Mouse (Mus musculus) A20 (cell line): Measurements from ENCODE around the gene Spg7.
A peak's percentile ranks its signal among the peaks of the same experiment; 100 is the strongest.

Experiments
- DNase-seq: peaks from one replicate; pipeline ENCODE4 v3.0.0-alpha.2; 2011; ENCODE audit warnings: low read depth, low spot score

Spg7 gene

DNA sequence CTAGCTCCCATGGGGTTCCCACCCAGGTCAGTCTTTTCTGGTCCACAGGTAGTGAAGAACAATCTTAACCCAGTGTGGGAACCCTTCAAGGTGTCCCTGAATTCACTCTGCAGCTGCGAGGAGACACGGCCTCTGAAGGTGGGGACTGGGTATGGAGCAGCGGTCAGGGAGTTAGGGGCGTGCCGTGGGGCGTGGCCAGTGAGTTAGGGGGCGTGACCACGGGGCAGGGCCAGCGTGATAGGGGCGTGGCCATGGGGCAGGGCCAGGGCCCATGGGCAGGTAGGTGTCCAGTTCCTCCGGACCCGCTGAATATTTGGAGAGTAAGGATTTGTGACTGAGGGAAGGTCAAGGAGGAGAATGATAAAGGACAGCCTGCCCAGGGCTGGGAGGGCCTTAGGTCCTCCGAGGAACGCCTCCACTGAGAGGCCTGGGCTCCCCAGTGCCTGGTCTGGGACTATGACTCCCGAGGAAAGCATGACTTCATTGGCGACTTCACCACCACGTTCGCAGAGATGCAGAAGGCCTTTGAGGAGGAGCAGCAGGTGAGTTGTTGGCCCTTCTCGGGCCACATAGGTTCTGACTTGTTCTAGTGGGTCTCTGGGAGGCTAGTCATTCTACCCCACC, 63.6 kb downstream of the Spg7 start:
- DNase-seq, result peak; percentile 24

DNA sequence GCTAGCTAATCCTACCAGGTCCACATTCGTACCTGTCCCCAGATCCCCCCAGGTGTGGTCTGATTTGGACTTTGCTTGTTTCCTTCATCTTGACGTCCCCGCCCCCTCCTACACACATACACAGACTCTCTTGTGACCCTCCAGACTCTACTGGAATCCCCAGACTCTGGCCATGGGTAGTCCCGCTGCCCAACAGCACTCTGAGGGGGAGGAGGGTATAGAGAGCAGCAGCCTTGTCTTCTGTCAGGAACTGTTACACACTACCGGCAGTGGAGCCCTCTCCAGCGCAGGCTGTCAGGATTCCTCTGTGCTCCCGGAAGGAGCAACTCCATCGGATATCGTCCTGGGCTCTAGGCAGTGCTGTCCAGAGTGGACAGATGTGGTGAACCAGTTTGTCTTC, 68.3 kb downstream of the Spg7 start:
- no peak for DNase-seq

DNA sequence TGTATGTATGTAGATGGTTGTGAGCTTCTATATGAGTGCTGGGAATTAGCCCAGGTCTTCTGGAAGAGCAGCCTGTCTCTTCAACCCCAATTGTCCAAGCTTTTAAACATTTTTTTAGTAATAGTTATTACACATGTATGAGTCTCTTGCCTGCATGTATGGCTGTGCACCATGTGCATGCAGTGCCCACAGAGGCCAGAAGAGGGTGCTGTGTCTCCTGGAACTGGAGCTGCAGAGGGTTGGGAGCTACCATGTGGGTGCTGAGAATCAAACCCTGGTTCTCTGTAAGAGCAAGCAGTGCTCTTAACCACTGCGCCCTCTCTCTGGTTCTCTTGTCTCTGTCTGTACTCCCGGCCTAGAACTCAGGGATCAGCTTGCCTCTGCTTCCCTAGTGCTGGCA, 70.2 kb downstream of the Spg7 start:
- DNase-seq, result no peak

DNA sequence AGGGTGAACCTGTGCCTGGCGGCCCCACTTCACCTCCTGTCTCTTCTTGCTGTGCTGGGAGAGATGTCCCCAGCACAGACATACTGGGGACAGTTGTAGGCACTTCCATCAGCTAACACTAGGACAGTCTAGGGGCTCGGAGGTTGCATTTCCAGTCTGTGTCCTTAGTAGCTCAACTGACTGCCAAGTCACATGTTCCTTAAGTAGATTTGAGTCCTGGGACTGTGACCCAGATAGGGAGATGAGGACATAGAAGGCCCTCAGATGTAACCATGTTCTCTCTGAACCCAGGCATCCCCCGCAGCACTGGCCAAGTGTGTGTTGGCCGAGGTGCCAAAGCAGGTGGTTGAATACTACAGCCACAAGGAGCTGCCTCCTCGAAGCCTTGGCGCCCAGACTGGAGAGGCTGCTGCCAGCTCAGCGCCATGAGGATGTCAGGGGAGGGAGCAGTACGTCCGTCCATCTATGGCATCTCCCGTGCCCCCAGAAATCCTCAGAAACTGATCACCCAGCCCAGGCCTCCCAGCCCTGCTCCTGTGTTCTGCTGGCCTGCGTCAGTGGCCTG, 71.5 kb downstream of the Spg7 start:
- no peak for DNase-seq

DNA sequence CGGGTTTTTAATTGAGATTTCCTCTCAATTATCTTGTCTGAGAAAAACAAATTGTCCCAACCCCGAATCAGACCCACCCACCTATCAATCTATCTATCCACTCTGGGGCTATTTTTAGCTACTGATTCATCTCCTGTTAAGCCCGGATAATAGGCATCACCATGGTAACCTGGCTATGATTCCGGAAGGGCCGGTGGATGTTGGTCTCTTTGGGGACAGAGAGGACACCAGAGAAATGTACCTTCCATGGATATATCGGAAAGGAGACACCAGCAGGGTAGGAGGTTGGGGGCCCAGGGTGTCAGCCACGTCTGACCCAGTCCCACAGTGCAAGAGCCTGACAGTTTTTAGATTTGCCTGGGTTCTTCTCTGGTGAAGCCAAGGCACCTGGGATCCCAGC, 72.7 kb downstream of the Spg7 start:
- DNase-seq, result no peak

DNA sequence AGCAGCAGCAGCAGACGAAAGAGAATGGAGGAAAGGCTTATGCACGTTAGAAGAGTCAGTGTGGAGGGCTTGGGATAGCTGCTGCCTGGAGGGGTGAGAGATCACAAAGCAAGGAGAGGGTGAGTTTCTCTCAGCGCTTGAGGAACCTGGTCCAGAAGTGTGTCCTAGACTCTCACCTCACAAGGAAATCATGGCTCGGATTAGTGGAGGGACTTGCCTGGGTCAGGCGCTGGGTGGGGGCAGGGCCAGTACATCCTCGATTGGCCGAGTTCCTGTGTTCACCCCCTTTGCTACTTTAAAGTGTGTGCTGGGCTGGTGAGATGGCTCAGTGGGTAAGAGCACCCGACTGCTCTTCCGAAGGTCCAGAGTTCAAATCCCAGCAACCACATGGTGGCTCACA, 73.1 kb downstream of the Spg7 start:
- DNase-seq, result no peak

DNA sequence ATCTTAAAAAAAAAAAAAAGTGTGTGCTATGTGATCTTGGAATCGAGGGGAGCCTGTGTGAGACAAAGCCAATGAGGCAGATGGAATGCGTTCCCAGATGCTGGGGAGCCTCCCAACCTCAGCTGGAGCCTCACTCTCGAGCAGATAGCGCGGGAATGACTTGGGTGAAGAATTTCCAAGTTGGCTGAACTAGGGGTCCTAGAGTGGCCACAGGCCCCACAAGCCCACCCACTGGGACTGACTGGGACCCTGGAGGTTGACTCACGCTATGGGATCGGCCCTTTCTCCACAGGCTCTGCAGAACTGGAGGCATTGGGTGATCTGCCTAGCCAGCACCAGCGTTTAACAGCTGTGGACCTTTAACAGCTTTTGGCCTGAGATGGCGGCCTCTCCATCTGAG, 73.5 kb downstream of the Spg7 start:
- DNase-seq, result no peak

DNA sequence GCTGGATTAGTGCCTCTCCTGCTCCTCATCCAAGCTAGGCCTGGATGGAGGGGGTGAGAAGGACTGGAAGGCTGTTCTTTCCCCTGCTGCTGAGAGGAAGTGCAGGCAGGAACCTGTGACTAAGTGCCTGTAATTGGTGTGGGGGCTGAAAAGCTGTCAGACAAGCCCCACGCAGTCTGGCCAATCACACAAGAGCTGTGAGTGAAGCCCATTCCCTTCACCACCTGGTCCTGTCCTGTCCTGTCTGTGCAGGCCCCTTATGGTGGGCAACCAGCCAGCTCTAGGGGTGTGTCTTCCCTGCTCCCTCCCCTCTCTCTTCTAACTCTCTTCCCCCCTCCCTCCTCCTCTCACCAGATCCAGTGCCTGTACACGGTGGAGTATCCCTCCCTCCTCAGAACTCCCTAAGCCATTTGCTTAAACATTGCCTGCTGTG, 74.9 kb downstream of the Spg7 start:
- no peak for DNase-seq

DNA sequence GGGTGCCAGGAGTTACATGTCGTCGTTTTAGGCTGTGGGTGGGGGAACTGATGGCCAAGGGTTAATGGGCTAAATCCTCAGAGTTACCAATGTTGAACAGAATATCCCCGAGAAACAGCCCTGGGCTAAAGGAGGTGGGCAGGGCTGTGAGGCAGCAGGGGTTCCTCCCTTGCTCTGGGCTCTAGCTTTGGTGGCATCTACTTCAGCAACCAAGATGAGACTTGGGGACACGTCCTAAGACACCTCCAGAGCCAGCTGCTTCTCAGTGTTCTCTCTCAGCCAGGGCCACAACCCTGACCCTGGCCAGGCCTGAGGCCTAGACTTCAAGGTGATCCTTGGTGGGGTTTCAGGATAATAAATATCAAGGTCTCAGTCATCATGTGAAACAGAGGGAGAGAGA, 76.0 kb downstream of the Spg7 start:
- no peak for DNase-seq

DNA sequence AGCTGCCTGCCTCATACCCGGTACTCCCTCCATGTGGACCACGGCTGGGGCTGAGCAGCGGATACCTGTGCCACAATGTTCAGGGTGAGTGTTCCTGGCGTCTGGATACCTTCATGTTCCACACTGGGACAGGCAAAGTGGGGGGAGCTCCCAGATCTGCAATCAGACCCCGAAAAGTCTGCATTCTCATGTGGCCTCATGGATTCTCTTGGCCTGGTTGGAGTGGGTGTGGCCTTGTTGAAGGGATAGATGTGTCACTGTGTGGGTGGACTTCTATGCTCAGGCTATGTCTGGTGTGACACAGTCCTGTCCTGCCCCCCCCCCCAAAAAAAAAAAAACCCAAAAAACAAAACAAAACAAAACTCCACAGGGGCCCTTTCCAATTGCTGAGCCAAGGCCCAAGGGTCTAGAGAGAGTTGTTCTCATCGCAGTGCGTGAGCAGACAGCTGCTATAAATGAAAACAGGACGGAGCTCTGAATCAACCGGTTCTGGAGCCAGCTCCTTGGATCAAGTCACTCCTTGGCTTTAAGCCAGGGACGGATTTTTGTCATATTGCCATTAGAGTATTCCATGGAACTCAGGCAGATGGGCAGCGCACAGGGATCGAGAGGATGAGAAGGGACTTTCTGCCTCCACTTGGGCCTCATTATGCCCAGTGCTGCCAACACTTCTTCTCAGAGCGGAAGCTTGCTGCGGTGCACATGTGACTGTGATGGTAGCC, 79.2 kb downstream of the Spg7 start:
- no peak for DNase-seq

DNA sequence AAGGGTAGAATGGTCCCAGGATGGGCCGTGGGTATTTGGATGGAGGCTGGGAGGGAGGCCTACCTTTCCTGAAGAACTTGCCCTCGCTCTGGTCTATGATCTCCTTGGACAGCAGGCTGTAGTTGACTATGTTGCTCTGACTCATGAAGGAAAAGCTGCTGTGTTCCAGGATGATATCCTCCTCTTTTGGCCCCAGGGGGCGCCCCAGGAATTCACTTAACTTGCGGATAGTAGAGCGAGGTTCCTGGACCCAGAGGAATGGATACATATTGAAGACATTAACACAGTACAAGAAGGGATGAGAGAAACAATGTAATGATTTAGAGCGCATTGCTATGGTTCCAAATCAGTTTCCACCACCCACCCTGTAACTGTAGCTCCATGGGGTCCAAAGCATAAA, 82.5 kb downstream of the Spg7 start:
- DNase-seq, result no peak

DNA sequence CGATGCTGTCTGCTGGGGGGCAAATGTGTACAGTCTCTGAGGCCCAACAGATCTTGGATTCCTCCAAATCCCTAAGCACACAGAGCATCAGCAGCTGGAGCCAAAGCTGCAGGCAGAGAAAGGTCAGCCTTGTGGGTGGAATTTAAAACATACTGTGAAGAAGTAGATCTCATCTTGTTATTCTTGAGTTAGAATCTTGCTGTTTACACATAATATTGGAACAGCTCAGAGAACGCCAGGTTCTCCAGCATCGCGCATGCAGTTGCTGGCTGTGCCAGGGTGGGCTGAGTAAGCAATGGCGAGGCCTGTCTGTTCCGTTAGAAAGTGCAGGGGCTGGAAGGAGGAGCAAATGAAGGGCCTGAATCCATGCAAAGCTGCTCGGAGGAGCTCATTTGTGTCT, 83.6 kb downstream of the Spg7 start:
- DNase-seq, result no peak
